ENCODE assay signal across 12 mouse cellular contexts in genomic region chr3:33090001-33090400, GRCm38 (mm10). TPM values are rescaled to one million over a fixed set of nuclear protein-coding genes. Genes with fewer than 3 reads are reported as not detected.
DNase-seq lines count a peak whose midpoint lies in the region; ATAC-seq and TF ChIP-seq lines count a peak whose summit lies in the region.
"Had no signal": no experiment of that assay in that cellular context is flagged by ENCODE, and none has a peak within 500 bp of the region (broad histone marks: within the 10 kb centered on the region; RNA-seq: fewer than 3 reads in every experiment).

No protein-coding gene starts in this region.

- 6% methylated on average over 9 of the region's 9 CpGs for WGBS in forebrain, embryonic 13.5 days
- WGBS in midbrain, embryonic 12.5 days: 14% methylated on average over 9 of the region's 9 CpGs

- no peaks in the 10 kb centered on the region for H3K27me3 ChIP-seq in forebrain, embryonic 13.5 days
- H3K27me3 ChIP-seq in midbrain, embryonic 12.5 days: no peaks in the 10 kb centered on the region; the same call in 1 of the 2 replicates
- H3K27me3 ChIP-seq: liver, embryonic 13.5 days had no signal

- no peaks in the 10 kb centered on the region for H3K36me3 ChIP-seq in ES-E14 (ENCODE audit: control insufficient read depth, insufficient read depth, low read length, poor library complexity, severe bottlenecking)
- no peaks in the 10 kb centered on the region for H3K36me3 ChIP-seq in forebrain, embryonic 13.5 days (ENCODE audit: poor library complexity, severe bottlenecking)
- no peaks in the 10 kb centered on the region for H3K36me3 ChIP-seq in midbrain, embryonic 12.5 days
- H3K36me3 ChIP-seq: liver, embryonic 13.5 days had no signal

- H3K4me2 ChIP-seq in forebrain, embryonic 13.5 days: peak overlapping the region; percentile 59
- H3K4me2 ChIP-seq in midbrain, embryonic 12.5 days (replicated peaks): peak overlapping the region; percentile 40
- H3K4me2 ChIP-seq: liver, embryonic 13.5 days had no signal

- ATAC-seq in frontal cortex, adult (ENCODE audit: low TSS enrichment): peak; percentile 45
- ATAC-seq in forebrain, embryonic 13.5 days: peak; percentile 95
- peak; percentile 94 for ATAC-seq in midbrain, embryonic 12.5 days (ENCODE audit: low FRiP score, low read depth)

- H3K9ac ChIP-seq in ES-E14 (ENCODE audit: insufficient read depth, low read depth, low read length, poor library complexity, severe bottlenecking): no peak overlapping the region
- peak overlapping the region; percentile 45 for H3K9ac ChIP-seq in forebrain, embryonic 13.5 days
- no peak overlapping the region for H3K9ac ChIP-seq in midbrain, embryonic 12.5 days (replicated peaks)
- H3K9ac ChIP-seq: liver, embryonic 13.5 days had no signal

- H3K9me3 ChIP-seq in ES-E14 (ENCODE audit: control insufficient read depth, insufficient read depth, low read depth, low read length): no peaks in the 10 kb centered on the region
- H3K9me3 ChIP-seq in forebrain, embryonic 13.5 days (replicated peaks): no peaks in the 10 kb centered on the region
- no peaks in the 10 kb centered on the region for H3K9me3 ChIP-seq in midbrain, embryonic 12.5 days
- H3K9me3 ChIP-seq: liver, embryonic 13.5 days had no signal

- no peak overlapping the region for H3K4me3 ChIP-seq in ES-E14 (ENCODE audit: insufficient read depth in 1 of 2, low read depth in 1 of 2, low read length in 2 of 2, poor library complexity in 1 of 2, severe bottlenecking in 1 of 2)
- peak overlapping the region; percentile 22 for H3K4me3 ChIP-seq in forebrain, embryonic 13.5 days
- H3K4me3 ChIP-seq in midbrain, embryonic 12.5 days: 0 out of 2 replicates have a peak overlapping the region, but pooled peaks have one; percentile 9
- H3K4me3 ChIP-seq: liver, embryonic 13.5 days had no signal

- in situ Hi-C loops in ES-E14 (cut with MboI; ENCODE audit: low sequenced_read_pairs in 2 of 2, unreplicated experiment in 2 of 2): no loop called here

- no peaks in the 10 kb centered on the region for H3K4me1 ChIP-seq in ES-E14 (ENCODE audit: control insufficient read depth in 2 of 2, insufficient read depth in 2 of 2, low read length in 2 of 2, poor library complexity in 1 of 2)
- H3K4me1 ChIP-seq in forebrain, embryonic 13.5 days: peaks cover 14% of the 10 kb centered on the region
- peaks cover 15% of the 10 kb centered on the region for H3K4me1 ChIP-seq in midbrain, embryonic 12.5 days
- H3K4me1 ChIP-seq: liver, embryonic 13.5 days had no signal

- H3K27ac ChIP-seq in ES-E14 (ENCODE audit: insufficient read depth, low read depth, low read length, poor library complexity, severe bottlenecking): no peak overlapping the region
- no peak overlapping the region for H3K27ac ChIP-seq in forebrain, embryonic 13.5 days
- H3K27ac ChIP-seq in midbrain, embryonic 12.5 days (replicated peaks): no peak overlapping the region
- H3K27ac ChIP-seq: liver, embryonic 13.5 days had no signal

- no peak for DNase-seq in frontal cortex, adult 2 months (ENCODE audit: extremely low spot score in 1 of 2, low spot score in 1 of 2)
- peak; percentile 11 for DNase-seq in ES-E14 (ENCODE audit: low read depth, low spot score)
- DNase-seq in liver: no peak
- DNase-seq in urinary bladder, postnatal 10 days (ENCODE audit: low spot score): no peak
- no peak for DNase-seq in cerebellum, adult 9-11 months
- DNase-seq: kidney, adult 9 months; liver, embryonic 13.5 days; thymus, adult 2 months had no signal

TF ChIP-seq in ES-E14, 5 proteins besides CTCF, POLR2A, EP300 and RAD21:
- TF ChIP-seq CHD2 (IDR thresholded peaks at IDR 0.05; ENCODE audit: low read depth, low read length) (no peak), HCFC1 (IDR thresholded peaks at IDR 0.05; ENCODE audit: borderline replicate concordance, insufficient read depth, low read length) (no peak), MAFK (IDR thresholded peaks at IDR 0.05; ENCODE audit: insufficient read depth, low read depth, low read length) (no peak), ZNF384 (IDR thresholded peaks at IDR 0.05; ENCODE audit: low read depth, low read length) (no peak), ZC3H11A (IDR thresholded peaks at IDR 0.05; ENCODE audit: borderline replicate concordance, low read depth, low read length) (no peak)

RNA-seq across cellular contexts. Expression of gene Pex5l, which starts 53.0 kb away (rescaled TPM):
- polyA plus RNA-seq in frontal cortex, adult 2 months (2012; rRNA removed): 63.8 and 77.5 TPM in 2 replicates
- 0.31 and 0.32 TPM in 2 replicates for total RNA-seq in ES-E14 (2012; rRNA removed)
- 0.99 and 1.2 TPM in 2 replicates for polyA plus RNA-seq in forebrain, embryonic 13.5 days (2015; fragmentation: Nextera tagmentation; extraction: Ambion mirVana)
- polyA plus RNA-seq in midbrain, embryonic 12.5 days (2016; fragmentation: Nextera tagmentation; extraction: Ambion mirVana): 1.3 and 1.6 TPM in 2 replicates
- total RNA-seq: neutrophil, adult 5-6 weeks had no signal
- polyA plus RNA-seq: liver, embryonic 13.5 days had no signal

Comparison
In these comparisons a context has a peak if more than half of its experiments do, and no peak if none do; other contexts are left out.
1. ATAC-seq: peak in every context shown above with its lines; median percentile 95 in forebrain, embryonic 13.5 days; 94 in midbrain, embryonic 12.5 days; 45 in frontal cortex, adult.
2. H3K4me3 ChIP-seq: peak in forebrain, embryonic 13.5 days (single experiment) and midbrain, embryonic 12.5 days (single experiment); none in ES-E14 (0 of 2).
3. RNA of gene Pex5l, which starts 53.0 kb away (polyA plus RNA-seq): 63.8 to 77.5 TPM in frontal cortex, adult 2 months; 1.3 to 1.6 TPM in midbrain, embryonic 12.5 days and 0.99 to 1.2 TPM in forebrain, embryonic 13.5 days; every median in the first group is over 10 times any median in the second.